Mouse (Mus musculus): ENCODE results near the gene Commd1. TPM values are rescaled to one million over a fixed set of nuclear protein-coding genes. Genes with fewer than 3 reads are reported as not detected.

Gene Commd1
- total and polyA plus RNA-seq, 3 experiments = 26.7 to 158 (median 138) TPM

- Histone ChIP-seq H3K79me2 (replicated peaks; ENCODE audit: control insufficient read depth, insufficient read depth, low read length) (no peaks in the 10 kb centered on the region), H3K4me1 (ENCODE audit: control insufficient read depth, insufficient read depth, low read length) (peaks cover 15% of the 10 kb centered on the region), H3K27me3 (ENCODE audit: control insufficient read depth, insufficient read depth, low read length) (no peaks in the 10 kb centered on the region), H3K36me3 (ENCODE audit: control insufficient read depth, insufficient read depth, low read length) (no peaks in the 10 kb centered on the region), H3K9ac (ENCODE audit: low read depth, low read length) (no peak overlapping the region), H3K4me3 (no peak overlapping the region), H3K27ac (peak overlapping the region; percentile 56)
- intact Hi-C loops (cut with DNase I) = no loop called here
- TF ChIP-seq POLR2A (IDR thresholded peaks at IDR 0.05; ENCODE audit: insufficient read depth, low read depth, low read length) (no peak), EP300 (IDR thresholded peaks at IDR 0.05; ENCODE audit: insufficient read depth, low read depth, low read length) (0 out of 2 replicates have a peak, but pooled peaks have one; percentile 28)
- WGBS = 29% methylated on average over 4 of the region's 4 CpGs
- DNase-seq = no peak
Measured at GRCm38 (mm10) chr11:22873383-22873782, 108.8 kb downstream of the Commd1 start.

GRCm38 (mm10) chr11:22872307-22872680 is 109.9 kb downstream of the Commd1 start:
- peaks cover 15% of the 10 kb centered on the region for H3K4me1 ChIP-seq (ENCODE audit: control insufficient read depth, insufficient read depth, low read length)
- peak overlapping the region; percentile 66 for H3K27ac ChIP-seq
- no peaks in the 10 kb centered on the region for H3K36me3 ChIP-seq (ENCODE audit: control insufficient read depth, insufficient read depth, low read length)
- WGBS = 23% methylated on average over 4 of the region's 4 CpGs
- H3K79me2 ChIP-seq (replicated peaks; ENCODE audit: control insufficient read depth, insufficient read depth, low read length) = no peaks in the 10 kb centered on the region
- intact Hi-C loops (cut with DNase I) = no loop called here
- H3K4me3 ChIP-seq = 0 out of 2 replicates have a peak overlapping the region, but pooled peaks have one; percentile 11
- peak overlapping the region; percentile 19; the same call in 1 of the 2 replicates for H3K9ac ChIP-seq (ENCODE audit: low read depth, low read length)
- TF ChIP-seq POLR2A (IDR thresholded peaks at IDR 0.05; ENCODE audit: insufficient read depth, low read depth, low read length) (no peak), EP300 (IDR thresholded peaks at IDR 0.05; ENCODE audit: insufficient read depth, low read depth, low read length) (no peak), CTCF (IDR thresholded peaks at IDR 0.05) (no peak)
- no peaks in the 10 kb centered on the region for H3K27me3 ChIP-seq (ENCODE audit: control insufficient read depth, insufficient read depth, low read length)
- DNase-seq = no peak

GRCm38 (mm10) chr11:22871628-22872306 is 110.4 kb downstream of the Commd1 start:
- Histone ChIP-seq H3K36me3 (ENCODE audit: control insufficient read depth, insufficient read depth, low read length) (no peaks in the 10 kb centered on the region), H3K27me3 (ENCODE audit: control insufficient read depth, insufficient read depth, low read length) (no peaks in the 10 kb centered on the region), H3K27ac (peak overlapping the region; percentile 66), H3K9ac (ENCODE audit: low read depth, low read length) (peak overlapping the region; percentile 19; the same call in 1 of the 2 replicates), H3K4me1 (ENCODE audit: control insufficient read depth, insufficient read depth, low read length) (peaks cover 15% of the 10 kb centered on the region), H3K79me2 (replicated peaks; ENCODE audit: control insufficient read depth, insufficient read depth, low read length) (no peaks in the 10 kb centered on the region), H3K4me3 (0 out of 2 replicates have a peak overlapping the region, but pooled peaks have one; percentile 17)
- intact Hi-C loops (cut with DNase I) = no loop called here
- 29% methylated on average over 7 of the region's 7 CpGs for WGBS
- peak; percentile 34 to 35 for DNase-seq
- TF ChIP-seq CTCF (IDR thresholded peaks at IDR 0.05) = no peak
- TF ChIP-seq POLR2A (IDR thresholded peaks at IDR 0.05; ENCODE audit: insufficient read depth, low read depth, low read length) = no peak
- no peak for TF ChIP-seq EP300 (IDR thresholded peaks at IDR 0.05; ENCODE audit: insufficient read depth, low read depth, low read length)

- H3K79me2 ChIP-seq (replicated peaks; ENCODE audit: control insufficient read depth, insufficient read depth, low read length) = no peaks in the 10 kb centered on the region
- no peaks in the 10 kb centered on the region for H3K27me3 ChIP-seq (ENCODE audit: control insufficient read depth, insufficient read depth, low read length)
- peaks cover 13% of the 10 kb centered on the region for H3K4me1 ChIP-seq (ENCODE audit: control insufficient read depth, insufficient read depth, low read length)
- H3K27ac ChIP-seq = no peak overlapping the region
- H3K36me3 ChIP-seq (ENCODE audit: control insufficient read depth, insufficient read depth, low read length) = no peaks in the 10 kb centered on the region
- no peak for TF ChIP-seq CTCF (IDR thresholded peaks at IDR 0.05)
- TF ChIP-seq POLR2A (IDR thresholded peaks at IDR 0.05; ENCODE audit: insufficient read depth, low read depth, low read length) = no peak
- no peak for TF ChIP-seq EP300 (IDR thresholded peaks at IDR 0.05; ENCODE audit: insufficient read depth, low read depth, low read length)
- no peak overlapping the region for H3K4me3 ChIP-seq
- no peak overlapping the region for H3K9ac ChIP-seq (ENCODE audit: low read depth, low read length)
- DNase-seq = no peak
- intact Hi-C loops (cut with DNase I) = no loop called here
- 62% methylated on average over 8 of the region's 8 CpGs for WGBS
Measured at GRCm38 (mm10) chr11:22868582-22868981, 113.6 kb downstream of the Commd1 start.

- Histone ChIP-seq H3K9ac (ENCODE audit: low read depth, low read length) (no peak overlapping the region), H3K4me1 (ENCODE audit: control insufficient read depth, insufficient read depth, low read length) (peaks cover 6% of the 10 kb centered on the region), H3K27me3 (ENCODE audit: control insufficient read depth, insufficient read depth, low read length) (no peaks in the 10 kb centered on the region), H3K27ac (no peak overlapping the region), H3K4me3 (no peak overlapping the region), H3K36me3 (ENCODE audit: control insufficient read depth, insufficient read depth, low read length) (no peaks in the 10 kb centered on the region), H3K79me2 (replicated peaks; ENCODE audit: control insufficient read depth, insufficient read depth, low read length) (no peaks in the 10 kb centered on the region)
- TF ChIP-seq CTCF (IDR thresholded peaks at IDR 0.05) (no peak), POLR2A (IDR thresholded peaks at IDR 0.05; ENCODE audit: insufficient read depth, low read depth, low read length) (no peak), EP300 (IDR thresholded peaks at IDR 0.05; ENCODE audit: insufficient read depth, low read depth, low read length) (no peak)
- DNase-seq = no peak
- 80% methylated on average over 5 of the region's 5 CpGs for WGBS
- intact Hi-C loops (cut with DNase I) = no loop called here
Measured at GRCm38 (mm10) chr11:22867691-22868090, 114.5 kb downstream of the Commd1 start.

- H3K36me3 ChIP-seq (ENCODE audit: control insufficient read depth, insufficient read depth, low read length) = no peaks in the 10 kb centered on the region
- H3K27ac ChIP-seq = no peak overlapping the region
- no peak for TF ChIP-seq CTCF (IDR thresholded peaks at IDR 0.05)
- no peak for TF ChIP-seq EP300 (IDR thresholded peaks at IDR 0.05; ENCODE audit: insufficient read depth, low read depth, low read length)
- no peak for TF ChIP-seq POLR2A (IDR thresholded peaks at IDR 0.05; ENCODE audit: insufficient read depth, low read depth, low read length)
- no peak overlapping the region for H3K9ac ChIP-seq (ENCODE audit: low read depth, low read length)
- WGBS = 83% methylated on average over 7 of the region's 7 CpGs
- H3K4me1 ChIP-seq (ENCODE audit: control insufficient read depth, insufficient read depth, low read length) = peaks cover 2% of the 10 kb centered on the region
- intact Hi-C loops (cut with DNase I) = no loop called here
- no peaks in the 10 kb centered on the region for H3K79me2 ChIP-seq (replicated peaks; ENCODE audit: control insufficient read depth, insufficient read depth, low read length)
- no peaks in the 10 kb centered on the region for H3K27me3 ChIP-seq (ENCODE audit: control insufficient read depth, insufficient read depth, low read length)
- DNase-seq = no peak
- H3K4me3 ChIP-seq = no peak overlapping the region
Measured at GRCm38 (mm10) chr11:22865635-22866246, 116.4 kb downstream of the Commd1 start.
